Comparison of ENCODE assay signal across 28 mouse cellular contexts in genomic region chr1:190566744-190567143, GRCm38 (mm10).
A peak's percentile ranks its signal among the peaks of the same experiment; 100 is the strongest.
DNase-seq lines count a peak whose midpoint lies in the region; ATAC-seq and TF ChIP-seq lines count a peak whose summit lies in the region.
"Had no signal": no experiment of that assay in that cellular context is flagged by ENCODE, and none has a peak within 500 bp of the region (broad histone marks: within the 10 kb centered on the region; RNA-seq: fewer than 3 reads in every experiment).

No protein-coding gene starts in this region.

- no peak for ATAC-seq in midbrain, postnatal 0 days (ENCODE audit: low FRiP score)
- no peak for ATAC-seq in midbrain, embryonic 13.5 days
- ATAC-seq: forebrain, embryonic 14.5 days; intestine, embryonic 16.5 days; midbrain, embryonic 15.5 days had no signal

- peak; percentile 21 for DNase-seq in adrenal gland, postnatal 25 days
- DNase-seq in adrenal gland, adult (ENCODE audit: inconsistent age in 2 of 2, low spot score in 1 of 2) = no peak
- DNase-seq in midbrain, postnatal 0 days (ENCODE audit: low spot score) = peak; percentile 38
- DNase-seq in cerebellum, postnatal 10 days = peak; percentile 94 to 97
- no peak for DNase-seq in gastrocnemius, adult 8-10 months (ENCODE audit: low spot score in 2 of 2)
- no peak for DNase-seq in B cell, adult 2 months
- DNase-seq: adrenal gland, postnatal 14 days; gastrocnemius, postnatal 36 days; heart, adult 2 months; heart, postnatal 36 days; kidney, adult 9 months; kidney, postnatal 25 days; liver, embryonic 13.5 days; lung, adult 2 months; lung, postnatal 36 days; retina, postnatal 1 day; right cerebral cortex, postnatal 25 days; spleen, adult 18-20 months; thymus, postnatal 25 days had no signal

- no peaks in the 10 kb centered on the region; the same call in 1 of the 2 replicates for H3K4me1 ChIP-seq in midbrain, postnatal 0 days (ENCODE audit: insufficient read depth, low read length)
- peaks cover 11% of the 10 kb centered on the region for H3K4me1 ChIP-seq in midbrain, embryonic 13.5 days (replicated peaks)
- H3K4me1 ChIP-seq: hindbrain, embryonic 15.5 days; liver, embryonic 13.5 days; midbrain, embryonic 15.5 days had no signal

- no peak overlapping the region for H3K4me3 ChIP-seq in midbrain, postnatal 0 days (ENCODE audit: low read depth, low read length)
- no peak overlapping the region for H3K4me3 ChIP-seq in midbrain, embryonic 13.5 days (replicated peaks)
- H3K4me3 ChIP-seq: embryonic facial prominence, embryonic 15.5 days; heart, adult 2 months; hindbrain, embryonic 15.5 days; layer of hippocampus, adult 2 months; liver, embryonic 13.5 days; midbrain, embryonic 15.5 days; myocyte; neural tube, embryonic 13.5 days had no signal

- no peaks in the 10 kb centered on the region for H3K27me3 ChIP-seq in midbrain, postnatal 0 days (ENCODE audit: insufficient read depth, low read length)
- 0 out of 2 replicates have a peak, but pooled peaks cover 5% of the 10 kb centered on the region for H3K27me3 ChIP-seq in midbrain, embryonic 13.5 days
- H3K27me3 ChIP-seq: embryonic facial prominence, embryonic 15.5 days; hindbrain, embryonic 15.5 days; liver, embryonic 13.5 days; midbrain, embryonic 15.5 days; neural tube, embryonic 13.5 days had no signal

- no peaks in the 10 kb centered on the region for H3K9me3 ChIP-seq in midbrain, postnatal 0 days (ENCODE audit: low read length)
- no peaks in the 10 kb centered on the region for H3K9me3 ChIP-seq in midbrain, embryonic 13.5 days
- H3K9me3 ChIP-seq: embryonic facial prominence, embryonic 15.5 days; hindbrain, embryonic 15.5 days; liver, embryonic 13.5 days; midbrain, embryonic 15.5 days; neural tube, embryonic 13.5 days had no signal

- no peak overlapping the region for H3K4me2 ChIP-seq in midbrain, postnatal 0 days (ENCODE audit: low read depth, low read length, poor library complexity, severe bottlenecking)
- H3K4me2 ChIP-seq in midbrain, embryonic 13.5 days (replicated peaks) = no peak overlapping the region
- H3K4me2 ChIP-seq: embryonic facial prominence, embryonic 15.5 days; hindbrain, embryonic 15.5 days; liver, embryonic 13.5 days; midbrain, embryonic 15.5 days; neural tube, embryonic 13.5 days had no signal

- H3K9ac ChIP-seq in midbrain, postnatal 0 days (replicated peaks; ENCODE audit: low read length, poor library complexity, severe bottlenecking) = no peak overlapping the region
- no peak overlapping the region for H3K9ac ChIP-seq in midbrain, embryonic 13.5 days (replicated peaks)
- H3K9ac ChIP-seq: embryonic facial prominence, embryonic 15.5 days; hindbrain, embryonic 15.5 days; liver, embryonic 13.5 days; midbrain, embryonic 15.5 days; neural tube, embryonic 13.5 days had no signal

- H3K27ac ChIP-seq in midbrain, postnatal 0 days (ENCODE audit: low read depth, low read length) = no peak overlapping the region
- no peak overlapping the region for H3K27ac ChIP-seq in midbrain, embryonic 13.5 days
- H3K27ac ChIP-seq: embryonic facial prominence, embryonic 15.5 days; heart, adult 2 months; hindbrain, embryonic 15.5 days; layer of hippocampus, adult 2 months; liver, embryonic 13.5 days; midbrain, embryonic 15.5 days; neural tube, embryonic 13.5 days had no signal

- H3K36me3 ChIP-seq in midbrain, postnatal 0 days (ENCODE audit: insufficient read depth, low read length) = no peaks in the 10 kb centered on the region
- no peaks in the 10 kb centered on the region for H3K36me3 ChIP-seq in midbrain, embryonic 13.5 days
- H3K36me3 ChIP-seq: embryonic facial prominence, embryonic 15.5 days; hindbrain, embryonic 15.5 days; liver, embryonic 13.5 days; midbrain, embryonic 15.5 days; neural tube, embryonic 13.5 days had no signal

- 89% methylated on average over 7 of the region's 7 CpGs for WGBS in midbrain, postnatal 0 days
- WGBS in midbrain, embryonic 13.5 days = 91% methylated on average over 7 of the region's 7 CpGs

- no peak for TF ChIP-seq CTCF in midbrain, postnatal 0 days (IDR thresholded peaks at IDR 0.05)

Comparison
In these comparisons a context has a peak if more than half of its experiments do, and no peak if none do; other contexts are left out.
1. DNase-seq: peak in adrenal gland, postnatal 25 days (single experiment), midbrain, postnatal 0 days (single experiment) and cerebellum, postnatal 10 days (2 of 2); none in adrenal gland, adult (0 of 2), gastrocnemius, adult 8-10 months (0 of 2) and B cell, adult 2 months (0 of 2).